Mouse (Mus musculus) telencephalon, adult 2 months (tissue): ENCODE data around the gene Fbh1.

Experiments
- DNase-seq: peaks from one replicate; pipeline ENCODE4 v3.0.0-alpha.2; 2011; ENCODE audit warnings: low read depth, low spot score

The Fbh1 gene

DNA sequence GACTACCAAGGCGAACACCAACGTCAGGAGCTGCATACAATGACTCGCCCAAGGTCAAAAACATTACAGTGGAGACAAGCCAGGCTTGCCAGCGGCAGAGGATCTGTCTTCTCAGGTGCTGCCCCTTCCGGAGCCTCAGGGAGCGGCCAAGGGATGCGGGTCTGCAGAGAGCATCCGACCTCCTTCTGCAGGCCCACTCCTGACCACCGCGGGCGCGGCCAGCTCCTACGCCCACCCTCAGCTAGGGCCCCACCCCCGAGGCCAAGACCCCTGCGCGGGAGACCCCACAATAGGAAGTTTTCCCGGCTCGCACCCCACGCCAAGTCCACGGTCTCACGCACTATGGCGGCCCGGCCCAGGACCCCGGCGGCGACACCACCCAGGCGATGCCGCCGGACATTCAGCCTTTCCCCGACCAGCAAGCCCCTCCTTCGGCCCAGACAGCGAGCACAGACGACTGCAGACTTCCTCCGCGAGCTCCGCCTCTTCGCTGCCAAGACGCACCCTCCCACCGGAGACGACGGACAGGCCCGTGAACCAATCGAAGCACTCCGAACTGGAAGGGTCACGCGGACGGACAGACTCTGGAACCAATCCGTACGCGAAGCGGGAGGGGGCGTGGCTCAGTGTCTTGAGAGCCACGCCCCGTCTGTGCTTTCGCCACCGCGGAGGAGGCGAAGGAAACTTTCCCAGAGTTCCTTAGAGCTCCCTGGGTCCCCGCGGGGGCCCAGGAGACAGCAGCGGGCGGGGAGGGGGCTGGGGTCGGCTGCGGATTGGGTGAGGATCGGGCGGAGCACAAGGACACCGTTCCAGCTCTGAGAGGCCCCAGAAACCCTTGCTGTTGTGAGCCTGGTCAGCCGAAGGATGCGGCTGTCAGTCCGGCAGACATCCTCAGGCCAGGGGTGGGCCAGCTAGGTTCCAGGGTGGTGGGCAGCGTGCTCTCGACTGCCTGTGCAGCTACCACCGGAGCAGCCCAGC is at the start of gene Fbh1, which contains the start of gene Ankrd16:
Fbh1 (minus strand) TSS at position 492 of the 978 bp plus-strand sequence.
Ankrd16 (plus strand) TSS at position 786 of the 978 bp plus-strand sequence.
- DNase-seq = peak; percentile 100

DNA sequence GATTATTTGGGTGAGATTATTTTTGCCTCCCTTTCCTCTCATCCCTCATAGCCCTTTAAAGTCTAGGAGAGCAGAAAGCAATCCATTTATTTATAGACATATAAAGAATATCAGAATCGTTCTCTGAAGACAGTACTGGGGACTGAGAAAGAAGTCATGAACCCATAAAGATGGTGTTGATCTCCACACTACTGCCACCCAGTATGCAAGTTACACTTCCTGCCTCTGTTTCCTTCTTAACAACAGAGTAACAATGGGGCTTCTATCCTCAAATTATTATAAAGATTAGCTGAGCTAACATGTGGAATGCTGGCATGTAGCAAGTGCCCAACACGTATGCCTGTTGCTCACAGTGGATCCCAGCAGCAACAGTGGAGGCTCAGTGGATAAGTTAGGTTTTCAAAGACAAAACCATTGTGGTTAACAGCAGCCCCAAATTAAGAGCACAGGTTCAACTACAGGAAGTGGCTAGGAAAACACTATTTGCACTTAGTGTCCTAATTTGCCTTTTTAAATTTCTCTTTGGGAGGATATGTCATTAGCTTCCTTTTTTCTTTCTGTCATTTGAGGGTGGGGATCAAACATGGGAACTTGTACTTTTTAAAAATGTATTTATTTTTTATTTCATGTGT is 24.0 kb upstream of the Fbh1 start:
- no peak for DNase-seq

DNA sequence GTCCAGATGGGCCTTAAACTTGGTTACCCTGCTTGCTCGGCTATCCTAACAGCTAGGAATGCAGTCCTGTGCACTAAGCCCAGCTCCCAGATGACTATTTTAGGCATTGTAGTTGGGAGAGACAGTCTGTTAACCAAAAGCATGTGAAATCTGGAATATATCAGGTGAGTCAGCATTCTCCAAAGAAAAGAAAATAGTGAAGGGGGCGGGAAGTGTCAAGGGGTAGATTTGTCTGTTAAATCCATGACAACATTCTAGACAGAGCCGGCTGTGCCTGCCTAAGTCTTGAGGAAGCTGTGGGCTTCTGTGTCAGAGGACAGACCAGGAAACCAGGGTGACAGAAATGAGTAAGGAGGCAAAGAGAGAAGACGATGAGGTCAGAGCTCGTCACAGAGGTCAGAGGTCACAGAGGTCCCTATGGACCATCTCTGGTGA is 20.6 kb upstream of the Fbh1 start:
- peak; percentile 28 for DNase-seq

DNA sequence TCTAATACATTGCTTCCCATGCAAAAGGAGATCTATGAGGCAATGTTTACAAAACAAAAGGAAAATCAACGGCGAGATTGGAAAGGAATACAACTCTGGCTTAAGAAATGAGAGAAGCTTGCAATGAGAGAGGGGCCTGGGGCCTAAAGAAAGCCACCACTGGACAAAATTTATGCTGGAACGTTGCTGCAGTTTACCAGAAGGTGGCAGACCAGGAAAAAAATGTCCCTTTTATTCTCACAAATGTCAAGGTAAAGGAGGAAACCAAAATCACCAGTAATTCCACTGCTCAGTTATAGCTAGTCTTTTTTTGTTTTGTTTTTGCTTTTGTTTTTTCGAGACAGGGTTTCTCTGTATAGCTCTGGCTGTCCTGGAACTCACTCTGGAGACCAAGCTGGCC is 17.3 kb upstream of the Fbh1 start:
- DNase-seq = no peak

DNA sequence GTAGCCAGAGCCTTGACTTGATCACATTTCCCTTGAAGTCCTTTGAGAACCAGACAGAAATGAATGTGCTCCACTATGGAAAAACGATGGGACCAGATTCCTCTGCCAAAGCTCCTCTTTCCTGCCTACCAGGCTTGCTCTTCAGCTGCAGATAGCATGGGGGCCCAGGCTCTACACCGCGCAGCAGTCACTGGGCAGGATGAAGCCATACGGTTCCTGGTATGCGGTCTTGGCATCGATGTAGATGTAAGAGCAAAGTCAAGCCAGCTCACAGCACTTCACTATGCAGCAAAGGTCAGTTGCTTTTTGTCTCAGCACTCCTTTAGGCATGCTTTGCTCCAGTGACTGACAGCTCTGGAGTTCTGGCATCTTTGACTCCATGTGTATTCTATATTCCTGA is 6.8 kb upstream of the Fbh1 start:
- DNase-seq = no peak

DNA sequence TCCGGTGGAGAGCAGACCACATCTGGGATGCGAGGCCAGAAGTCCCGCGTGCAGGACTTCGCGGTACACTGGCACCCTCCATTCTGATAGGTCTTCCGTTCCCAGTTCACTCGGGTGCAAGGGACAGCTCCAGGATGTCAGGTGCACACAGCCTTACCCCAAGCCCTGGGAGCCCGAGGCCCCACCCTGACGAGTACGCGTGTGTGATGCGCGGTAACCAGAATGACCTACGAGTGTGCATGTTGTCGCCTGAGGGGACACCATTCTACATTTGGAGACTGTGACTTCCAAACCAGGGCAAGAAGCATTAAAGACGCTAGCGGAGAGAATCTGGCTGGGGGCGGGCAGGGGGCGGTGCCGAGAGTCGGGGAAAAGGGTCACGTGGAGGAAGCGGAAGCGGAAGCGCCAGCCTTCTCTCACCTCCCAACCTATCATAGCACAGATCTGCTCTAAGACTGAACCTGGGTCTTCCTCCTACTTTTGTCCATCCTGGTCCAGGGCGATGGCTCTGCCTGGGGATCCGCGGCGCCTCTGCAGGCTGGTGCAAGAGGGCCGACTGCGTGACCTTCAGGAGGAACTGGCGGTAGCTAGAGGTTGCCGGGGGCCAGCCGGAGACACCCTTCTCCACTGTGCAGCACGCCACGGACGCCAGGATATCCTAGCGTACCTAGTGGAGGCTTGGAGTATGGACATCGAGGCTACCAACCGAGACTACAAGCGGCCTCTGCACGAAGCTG is 873 bp upstream of the Fbh1 start:
- DNase-seq = peak; percentile 95

DNA sequence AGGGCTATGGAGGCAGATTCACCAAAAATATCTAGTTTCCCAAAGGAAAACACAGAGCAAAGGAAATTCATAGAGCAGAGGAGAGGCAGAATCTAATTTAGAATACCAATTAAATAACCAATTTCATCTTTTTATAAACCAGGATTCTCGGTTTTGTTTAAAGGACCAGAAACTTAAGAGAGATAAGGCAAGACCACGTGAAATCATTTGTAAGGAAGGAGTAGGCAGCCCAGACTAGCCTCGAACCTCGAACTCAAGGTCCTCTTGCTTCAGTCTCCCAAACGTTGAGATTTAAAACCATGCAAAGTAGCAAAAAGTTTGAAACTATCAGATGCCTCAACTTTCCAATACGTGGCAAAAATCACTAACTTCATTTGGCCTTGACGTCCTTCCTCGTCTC is 967 bp downstream of the Fbh1 start:
- no peak for DNase-seq

DNA sequence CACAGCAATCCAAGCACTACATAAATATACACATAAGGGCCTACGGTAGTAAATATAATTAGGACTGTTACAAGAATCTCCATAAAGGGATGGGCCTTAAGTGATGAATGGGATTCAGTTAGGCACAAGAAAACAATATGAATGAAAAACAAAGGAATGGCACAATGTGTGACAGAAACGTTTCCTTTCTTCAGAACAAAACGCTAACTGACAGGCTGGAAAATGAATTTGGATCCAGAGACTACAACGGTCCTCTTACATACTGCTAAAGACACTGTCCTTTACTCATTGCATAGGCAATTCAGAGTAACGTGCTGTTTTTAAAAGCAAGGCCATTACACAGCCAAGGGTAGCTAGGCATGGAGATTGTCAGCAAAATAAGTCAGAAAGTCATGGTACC is 2.3 kb downstream of the Fbh1 start:
- DNase-seq = no peak

DNA sequence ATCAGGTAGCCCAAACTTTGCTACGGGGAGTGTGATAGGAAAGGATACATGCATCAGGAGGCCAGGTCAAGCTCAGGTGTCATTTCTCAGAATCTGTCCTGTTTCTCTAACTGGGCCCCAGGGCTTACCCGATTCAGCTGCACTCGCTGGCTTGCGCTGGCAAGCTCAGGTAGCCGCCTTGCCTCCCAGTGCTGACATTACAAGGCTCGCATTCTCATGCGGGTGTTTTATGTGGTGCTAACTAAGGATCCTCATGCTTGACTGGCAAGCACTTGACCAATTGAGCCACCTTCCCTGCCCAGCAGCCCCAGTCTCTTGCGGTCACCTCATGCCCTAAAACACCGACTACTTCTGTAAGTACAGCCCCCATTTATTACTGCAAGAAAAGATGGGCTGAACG is 3.0 kb downstream of the Fbh1 start:
- no peak for DNase-seq

DNA sequence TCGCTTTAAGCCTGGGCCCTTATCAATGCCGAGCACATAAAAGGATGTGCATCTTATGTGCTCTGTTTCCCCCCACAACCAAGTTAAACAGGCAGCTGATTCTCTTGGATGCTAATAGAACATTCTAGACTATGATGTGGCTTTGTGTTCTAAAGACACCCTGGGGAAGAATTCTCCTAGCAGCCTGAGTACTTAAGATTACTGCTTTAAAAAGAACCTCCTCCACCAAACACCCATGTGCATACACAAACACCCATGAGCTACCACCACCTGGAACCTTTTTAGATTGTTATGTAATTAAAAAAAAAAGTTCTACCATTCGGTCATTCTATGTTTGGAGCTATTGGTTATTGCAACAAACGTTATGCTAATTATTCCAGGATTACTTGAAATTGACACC is 5.0 kb downstream of the Fbh1 start:
- DNase-seq = peak; percentile 60

DNA sequence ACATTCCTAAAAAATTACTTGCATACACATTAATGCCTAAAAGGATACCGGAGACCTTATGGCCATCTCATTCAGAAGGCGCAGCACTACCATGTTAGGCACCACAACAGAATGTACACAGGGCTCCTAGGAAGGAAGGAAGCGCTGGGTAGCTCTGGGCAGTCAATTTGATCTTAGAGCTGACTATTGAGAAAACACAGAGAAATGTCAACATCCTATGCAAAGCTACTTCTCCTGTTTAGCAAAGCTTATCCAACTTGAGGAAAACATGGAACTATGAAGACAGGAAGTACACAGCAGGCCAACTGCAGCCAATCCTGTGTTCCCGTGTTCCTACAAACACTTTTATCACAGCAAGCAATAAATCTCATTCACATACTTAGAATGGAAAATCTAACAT is 5.7 kb downstream of the Fbh1 start:
- no peak for DNase-seq

DNA sequence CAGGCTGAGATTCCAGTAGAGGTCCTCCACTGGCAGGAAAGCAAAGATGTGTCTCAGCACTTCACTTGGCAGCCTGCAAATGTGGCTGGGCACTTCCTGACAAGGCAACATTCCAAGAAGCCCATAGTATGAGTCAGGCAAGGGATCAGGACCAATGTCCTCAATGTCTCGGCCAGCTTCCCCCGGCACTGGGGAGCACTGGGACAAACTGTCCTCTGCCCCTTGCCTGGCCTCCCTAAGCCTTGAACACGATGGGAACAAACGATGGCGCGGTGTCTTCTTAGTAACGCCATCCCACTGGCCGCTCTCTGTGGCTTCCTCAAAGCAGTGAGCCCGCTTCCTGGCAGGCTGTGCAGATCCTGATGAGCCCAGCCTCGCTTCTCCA is 10.2 kb downstream of the Fbh1 start:
- no peak for DNase-seq

DNA sequence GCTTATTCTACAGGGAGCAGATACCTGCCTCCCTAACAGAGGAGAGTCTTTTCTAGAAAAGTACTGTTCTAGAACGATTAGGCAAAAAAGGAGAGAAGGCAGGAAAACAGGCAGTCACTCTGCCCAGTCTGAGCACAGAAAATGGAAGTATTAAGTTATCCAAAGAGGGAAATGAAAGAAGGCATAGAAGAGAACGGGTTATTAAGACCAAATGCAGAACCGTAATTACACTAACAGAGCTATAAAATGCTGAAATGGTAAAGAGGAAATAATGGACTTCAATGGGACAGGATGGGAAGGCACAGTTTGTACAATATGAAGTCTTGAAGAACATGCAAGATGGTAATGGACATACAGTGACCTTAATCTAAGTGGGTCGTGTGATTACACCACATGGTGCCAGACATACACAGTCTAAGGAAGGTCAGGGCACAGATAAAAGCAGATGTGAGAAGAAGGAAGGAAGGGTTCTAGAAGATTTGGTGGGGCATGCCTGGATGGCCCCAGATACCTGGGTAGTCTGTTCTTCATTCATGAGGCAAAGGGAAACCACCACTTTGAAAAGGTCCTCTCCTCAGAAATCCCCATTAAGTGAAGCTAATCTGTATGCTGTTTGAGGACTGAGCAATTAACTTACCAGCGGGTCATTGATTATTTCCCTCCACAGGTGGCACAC is 10.8 kb downstream of the Fbh1 start:
- DNase-seq = no peak

DNA sequence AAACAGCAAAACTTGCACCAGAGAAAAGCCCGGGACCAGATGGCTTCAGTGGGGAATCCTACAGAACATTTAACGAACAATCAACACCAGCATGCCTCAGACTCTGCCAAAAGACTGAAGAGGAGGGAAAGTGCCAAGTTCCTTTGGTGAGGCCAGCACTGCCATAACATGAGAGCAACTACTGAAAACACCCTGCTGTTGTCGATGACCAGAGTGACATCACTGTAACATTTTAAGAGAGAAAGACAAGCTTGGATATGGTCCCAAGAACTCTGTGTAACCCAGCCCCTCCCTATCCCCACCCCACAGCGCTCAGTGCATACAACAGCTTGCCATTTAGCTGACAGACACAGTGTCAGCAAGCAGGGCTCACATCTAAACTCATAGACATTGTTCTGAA is 11.7 kb downstream of the Fbh1 start:
- peak; percentile 36 for DNase-seq

DNA sequence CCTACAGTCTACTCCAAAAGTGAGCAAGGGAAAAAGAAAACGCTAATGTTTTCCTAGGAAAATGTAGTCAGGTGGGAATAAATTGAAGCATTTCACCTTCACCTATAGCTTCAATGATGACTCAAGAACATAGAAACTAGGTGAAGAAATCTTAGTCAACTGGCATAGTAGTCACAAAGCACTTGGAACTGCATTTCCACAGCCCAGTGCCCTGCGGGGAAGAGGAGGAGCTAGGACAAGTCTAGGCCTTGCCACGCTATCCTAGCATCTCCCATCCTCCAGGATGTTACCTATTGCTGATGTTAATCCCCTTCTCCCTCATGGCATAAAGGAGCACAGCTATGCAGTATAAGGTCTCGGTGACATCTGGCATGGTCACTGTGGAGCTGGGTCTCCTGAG is 14.8 kb downstream of the Fbh1 start:
- no peak for DNase-seq

DNA sequence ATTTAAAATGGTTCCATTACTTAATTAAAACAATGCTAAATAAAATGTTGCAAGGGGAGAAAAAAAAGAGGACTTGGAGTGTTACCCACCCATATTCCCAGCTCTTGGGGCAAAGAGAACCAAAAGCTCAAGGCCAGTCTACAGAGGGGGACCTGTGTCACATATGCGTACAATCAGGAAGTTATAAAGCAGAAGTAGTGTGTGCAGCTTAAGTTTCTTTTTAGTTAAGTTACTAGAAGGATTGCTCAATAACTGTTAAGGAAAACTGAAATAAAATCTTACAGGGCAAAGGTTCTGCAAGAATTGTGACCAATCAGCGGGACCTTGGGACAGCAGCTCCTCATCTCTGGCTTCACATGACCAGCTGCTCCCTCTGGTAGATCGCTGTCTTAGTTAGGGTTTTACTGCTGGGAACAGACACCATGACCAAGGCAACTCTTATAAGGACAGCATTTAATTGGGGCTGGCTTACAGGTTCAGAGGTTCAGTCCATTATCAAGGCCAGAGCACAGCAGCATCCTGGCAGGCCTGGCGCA is 37.8 kb downstream of the Fbh1 start:
- DNase-seq = no peak

DNA sequence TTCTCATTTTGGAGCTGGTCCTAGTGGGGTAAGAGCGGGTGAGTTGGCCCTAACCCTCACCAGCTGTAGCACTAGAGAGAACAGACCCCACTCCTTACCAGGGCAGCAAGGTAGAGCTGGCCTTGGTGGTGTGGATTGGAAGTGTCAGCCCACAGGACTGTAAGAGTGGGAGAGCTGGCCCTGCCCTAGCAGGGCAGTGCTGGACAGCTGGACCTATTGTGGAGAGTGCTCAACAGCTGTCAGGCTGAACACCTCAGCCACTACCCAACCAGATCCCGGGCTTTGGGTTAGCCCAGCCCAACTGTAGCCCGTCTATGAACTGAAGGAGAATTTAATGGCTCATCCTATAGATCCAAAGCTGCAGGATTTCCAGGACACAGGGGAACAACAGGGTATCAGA is 38.6 kb downstream of the Fbh1 start:
- no peak for DNase-seq

DNA sequence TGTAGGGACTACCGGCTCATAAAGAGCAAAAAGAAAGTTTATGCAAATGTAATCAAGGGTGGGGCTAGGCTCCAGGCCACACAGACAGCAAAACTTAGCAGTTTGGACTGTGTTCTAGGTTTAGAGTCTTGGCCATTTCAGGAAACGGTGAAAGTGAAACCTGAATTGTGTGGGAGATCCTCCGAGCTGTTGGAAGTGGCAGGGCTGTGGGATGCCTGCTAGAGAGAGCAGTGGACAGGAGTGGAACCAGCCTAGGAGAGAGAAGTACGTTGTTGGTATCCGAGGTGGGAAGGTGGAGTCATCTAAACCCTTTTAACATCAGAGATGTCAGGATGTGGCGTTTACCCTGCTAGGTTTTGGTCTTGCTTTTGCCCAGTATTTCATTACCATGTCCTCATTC is 41.5 kb downstream of the Fbh1 start:
- DNase-seq = no peak

DNA sequence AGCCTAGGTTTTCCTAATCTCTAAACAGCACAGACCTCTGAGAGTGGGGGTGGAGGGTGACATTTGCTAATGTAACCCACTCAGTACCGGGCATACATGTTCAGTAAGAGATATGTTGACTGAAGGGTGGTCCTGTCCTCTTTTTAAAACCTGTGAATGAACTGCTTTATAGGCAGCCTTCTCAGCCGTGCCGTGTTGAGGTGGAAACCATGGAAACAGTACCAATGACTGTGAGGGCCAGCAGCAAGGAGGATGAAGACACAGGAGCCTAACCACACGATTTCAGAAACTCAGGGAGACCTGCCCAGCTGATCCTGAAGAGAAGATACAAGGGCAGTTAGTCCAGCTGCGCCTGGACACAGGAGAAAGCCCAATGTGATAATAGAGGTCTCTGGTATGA is 44.4 kb downstream of the Fbh1 start:
- DNase-seq = no peak

DNA sequence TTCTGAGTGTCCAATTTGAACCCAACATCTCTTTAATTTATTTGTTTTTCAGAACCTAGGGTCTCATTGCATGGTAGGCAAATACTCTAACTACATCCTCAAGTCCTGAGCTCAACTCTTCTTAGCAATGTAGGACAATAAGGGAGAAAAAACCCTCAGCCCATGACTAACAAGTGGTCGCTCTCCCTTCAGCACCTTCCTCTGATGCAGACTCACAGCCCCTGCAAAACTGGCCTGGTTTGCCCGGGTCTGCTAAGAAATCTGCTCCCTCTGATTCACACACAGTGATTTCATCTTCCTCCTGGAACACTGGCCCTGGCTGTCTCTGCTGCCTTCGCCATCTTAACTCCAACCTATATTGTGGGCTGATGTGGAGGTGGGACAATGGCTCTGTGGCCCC is 48.3 kb downstream of the Fbh1 start:
- DNase-seq = no peak

DNA sequence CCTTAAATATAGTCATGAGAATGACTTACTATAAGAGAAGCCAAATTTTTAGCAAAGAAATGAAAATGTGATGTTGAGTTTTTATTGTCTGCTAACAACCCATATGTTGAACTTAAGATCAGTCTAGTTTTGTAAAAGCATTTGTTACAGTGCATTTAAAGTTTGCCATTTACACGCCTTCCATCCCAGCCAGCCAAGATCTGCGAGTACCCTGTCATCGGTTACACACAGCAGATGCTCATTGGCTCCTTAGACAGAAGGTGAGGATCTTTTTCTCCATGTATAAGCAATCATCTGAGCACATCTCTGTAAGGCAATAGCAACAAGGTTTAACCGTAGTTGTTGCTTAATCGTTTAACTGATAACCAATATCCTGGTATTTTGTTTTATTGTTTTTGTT is 49.8 kb downstream of the Fbh1 start:
- no peak for DNase-seq
